Mouse (Mus musculus): Measurements from ENCODE around the gene Synj2bp. TPM values are rescaled to one million over a fixed set of nuclear protein-coding genes. Genes with fewer than 3 reads are reported as not detected.

Synj2bp gene
- polyA plus RNA-seq (2014; fragmentation: Illumina TruSeq; extraction: RNeasy Lipid Tissue Mini Kit (QIAGEN cat#74804); ENCODE audit: low replicate concordance), result 479 TPM

DNA sequence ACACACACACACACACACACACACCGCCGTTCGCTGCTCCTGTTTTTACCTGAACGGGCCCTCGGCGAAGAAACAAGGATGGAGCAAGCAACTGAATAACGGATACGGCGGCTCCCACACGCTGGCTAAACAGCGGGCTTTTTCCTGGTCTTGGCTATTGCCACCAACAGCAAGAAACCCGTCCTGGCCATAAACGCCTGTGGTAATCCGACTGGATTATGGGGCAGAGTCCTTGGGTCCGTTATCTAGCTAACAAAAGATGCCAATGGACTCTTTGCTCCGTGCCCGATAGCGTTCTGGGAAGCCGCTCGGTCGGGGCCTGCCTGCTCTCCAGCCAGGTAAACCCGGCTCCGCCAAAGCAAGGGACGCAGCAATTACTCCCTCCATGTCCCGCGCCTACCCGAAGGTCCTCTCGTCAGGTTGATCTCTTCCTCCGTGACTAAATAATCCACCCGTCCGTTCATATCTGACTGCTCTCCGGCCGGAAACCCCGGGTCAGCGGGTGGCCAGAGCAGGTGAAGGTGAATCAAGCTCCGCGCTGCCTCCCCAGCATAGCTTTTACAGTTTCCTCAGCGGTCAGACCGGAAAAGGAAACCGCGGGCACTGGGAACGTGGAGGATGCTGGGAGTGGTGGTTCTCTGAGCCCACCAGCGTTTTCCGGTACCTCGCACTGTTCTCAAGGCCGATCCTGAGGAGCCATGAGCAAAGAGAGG, at the start of gene Synj2bp, which contains the start of gene Gm20498:
Gene Synj2bp (minus strand): TSS at position 596 of the 713 bp plus-strand sequence.
Gene Gm20498 (minus strand): TSS at position 590 of the 713 bp plus-strand sequence.

DNA sequence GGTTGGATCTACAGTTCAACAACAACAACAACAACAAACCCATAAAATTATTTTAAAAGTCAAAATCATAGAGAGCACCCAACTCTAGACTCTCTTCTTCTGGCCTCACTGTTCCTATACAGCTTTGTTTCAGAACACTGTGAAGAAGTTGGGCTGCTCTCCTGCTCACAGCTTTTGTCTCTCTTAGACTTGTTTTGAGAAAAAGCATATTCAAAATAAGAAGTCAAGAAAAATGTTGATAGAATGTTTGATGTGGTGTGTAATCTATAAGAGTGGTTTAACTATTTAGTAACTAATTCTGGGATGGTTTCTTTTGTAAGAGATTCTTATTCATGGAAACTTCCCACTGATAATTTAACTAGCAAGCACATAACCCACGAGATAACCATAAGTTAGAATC, 35.7 kb upstream of the Synj2bp start, which contains the start of gene Adam21:
Gene Adam21 (minus strand): TSS at position 101 of the 400 bp plus-strand sequence.

DNA sequence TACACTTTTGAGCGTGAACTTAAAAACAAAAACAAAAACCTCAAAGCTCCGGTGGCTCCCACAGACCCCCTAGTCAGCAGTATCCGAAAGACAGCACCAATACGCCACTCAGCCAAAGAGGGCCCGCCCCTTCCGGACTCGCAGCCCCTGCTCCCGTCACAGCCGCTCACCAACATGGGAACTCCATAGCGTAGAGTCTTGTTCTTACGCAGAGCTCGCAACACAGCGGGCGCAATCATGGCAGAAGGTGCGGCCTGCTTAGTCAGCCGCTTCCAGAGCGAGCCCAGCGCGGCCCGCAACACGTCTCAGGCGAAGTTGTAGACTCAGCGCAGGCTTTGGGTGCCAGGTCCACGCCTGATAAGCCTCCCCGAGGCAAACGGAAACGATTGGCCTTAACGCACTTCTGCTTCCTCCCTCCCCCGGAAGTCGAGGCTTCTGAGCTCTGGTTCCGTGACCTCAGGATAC, 48.0 kb downstream of the Synj2bp start, which contains the start of gene Cox16:
Gene Cox16 (minus strand): TSS at position 401 of the 465 bp plus-strand sequence.

Other genes with a start within 250 kb of the Synj2bp start
- 0.41 TPM for gene Slc8a3, start 199.7 kb downstream of the Synj2bp start, polyA plus RNA-seq (2014; fragmentation: Illumina TruSeq; extraction: RNeasy Lipid Tissue Mini Kit (QIAGEN cat#74804); ENCODE audit: low replicate concordance)
- 5.6 TPM for gene Gm4787, start 153.4 kb downstream of the Synj2bp start, polyA plus RNA-seq (2014; fragmentation: Illumina TruSeq; extraction: RNeasy Lipid Tissue Mini Kit (QIAGEN cat#74804); ENCODE audit: low replicate concordance)
- gene Adam4, start 111.0 kb downstream of the Synj2bp start, polyA plus RNA-seq (2014; fragmentation: Illumina TruSeq; extraction: RNeasy Lipid Tissue Mini Kit (QIAGEN cat#74804); ENCODE audit: low replicate concordance), result 9.1 TPM
- gene Cox16, start 47.8 kb downstream of the Synj2bp start, polyA plus RNA-seq (2014; fragmentation: Illumina TruSeq; extraction: RNeasy Lipid Tissue Mini Kit (QIAGEN cat#74804); ENCODE audit: low replicate concordance), result 492 TPM
- gene Gm20498, start within 50 bp of the Synj2bp start, polyA plus RNA-seq (2014; fragmentation: Illumina TruSeq; extraction: RNeasy Lipid Tissue Mini Kit (QIAGEN cat#74804); ENCODE audit: low replicate concordance), result 8.5 TPM
- 0.22 TPM for gene Adam21, start 35.6 kb upstream of the Synj2bp start, polyA plus RNA-seq (2014; fragmentation: Illumina TruSeq; extraction: RNeasy Lipid Tissue Mini Kit (QIAGEN cat#74804); ENCODE audit: low replicate concordance)
- gene Med6, start 62.1 kb upstream of the Synj2bp start, polyA plus RNA-seq (2014; fragmentation: Illumina TruSeq; extraction: RNeasy Lipid Tissue Mini Kit (QIAGEN cat#74804); ENCODE audit: low replicate concordance), result 92.4 TPM
- gene Ttc9, start 98.3 kb upstream of the Synj2bp start, polyA plus RNA-seq (2014; fragmentation: Illumina TruSeq; extraction: RNeasy Lipid Tissue Mini Kit (QIAGEN cat#74804); ENCODE audit: low replicate concordance), result 0.30 TPM
- gene Map3k9, start 248.3 kb upstream of the Synj2bp start, polyA plus RNA-seq (2014; fragmentation: Illumina TruSeq; extraction: RNeasy Lipid Tissue Mini Kit (QIAGEN cat#74804); ENCODE audit: low replicate concordance), result 0.33 TPM